Mouse (Mus musculus): ENCODE data around the gene Hsd17b13. TPM values are rescaled to one million over a fixed set of nuclear protein-coding genes. Genes with fewer than 3 reads are reported as not detected.
A peak's percentile ranks its signal among the peaks of the same experiment; 100 is the strongest.
"Not testable (repeated sequence)": the region's sequence is repeated elsewhere in the genome, so short reads cannot be mapped to it uniquely, and the experiment has no call there.

Hsd17b13 gene
- total RNA-seq, 2 experiments from 2014 or later, result not detected

DNA sequence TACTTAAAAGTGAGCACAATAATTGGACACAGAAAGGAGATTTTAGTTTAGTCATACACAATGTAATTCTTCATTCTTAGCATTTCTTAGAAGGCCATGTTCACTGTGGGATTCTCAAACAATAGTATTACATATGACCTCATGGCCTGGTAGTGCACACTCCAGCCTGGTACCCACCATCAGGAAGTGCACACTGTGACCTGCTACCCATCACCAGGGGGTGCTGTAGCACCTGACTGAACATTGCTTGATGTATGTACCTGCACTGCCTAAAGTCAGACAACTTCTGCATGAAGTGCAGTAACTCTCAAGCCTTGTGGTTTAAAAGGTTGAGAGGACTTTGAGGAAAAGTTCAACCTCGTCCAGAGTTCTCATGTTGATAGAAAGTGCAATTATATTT is 16.4 kb upstream of the Hsd17b13 start:
- ATAC-seq (replicated peaks; ENCODE audit: low FRiP score, low TSS enrichment, poor library complexity, severe bottlenecking), result peak; percentile 85

DNA sequence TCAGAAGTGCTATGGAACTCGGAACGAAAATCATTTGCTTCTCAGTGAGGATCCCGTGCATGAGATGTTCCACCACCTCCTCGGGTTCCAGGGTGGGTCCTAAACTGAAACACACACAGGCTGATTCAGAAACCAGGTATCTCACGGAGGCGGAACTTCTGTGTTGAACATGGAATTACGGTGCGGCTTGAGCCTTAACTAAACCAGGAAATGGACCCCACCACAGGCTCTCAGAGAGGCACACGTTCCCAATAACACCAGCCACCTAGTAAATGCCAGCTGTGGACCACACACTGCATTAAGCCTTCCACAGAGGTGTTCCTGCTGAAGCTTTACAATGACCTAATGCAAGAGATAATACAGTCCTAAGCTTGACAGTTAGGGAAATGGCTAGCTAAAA is 15.6 kb upstream of the Hsd17b13 start:
- ATAC-seq (replicated peaks; ENCODE audit: low FRiP score, low TSS enrichment, poor library complexity, severe bottlenecking), result no peak

DNA sequence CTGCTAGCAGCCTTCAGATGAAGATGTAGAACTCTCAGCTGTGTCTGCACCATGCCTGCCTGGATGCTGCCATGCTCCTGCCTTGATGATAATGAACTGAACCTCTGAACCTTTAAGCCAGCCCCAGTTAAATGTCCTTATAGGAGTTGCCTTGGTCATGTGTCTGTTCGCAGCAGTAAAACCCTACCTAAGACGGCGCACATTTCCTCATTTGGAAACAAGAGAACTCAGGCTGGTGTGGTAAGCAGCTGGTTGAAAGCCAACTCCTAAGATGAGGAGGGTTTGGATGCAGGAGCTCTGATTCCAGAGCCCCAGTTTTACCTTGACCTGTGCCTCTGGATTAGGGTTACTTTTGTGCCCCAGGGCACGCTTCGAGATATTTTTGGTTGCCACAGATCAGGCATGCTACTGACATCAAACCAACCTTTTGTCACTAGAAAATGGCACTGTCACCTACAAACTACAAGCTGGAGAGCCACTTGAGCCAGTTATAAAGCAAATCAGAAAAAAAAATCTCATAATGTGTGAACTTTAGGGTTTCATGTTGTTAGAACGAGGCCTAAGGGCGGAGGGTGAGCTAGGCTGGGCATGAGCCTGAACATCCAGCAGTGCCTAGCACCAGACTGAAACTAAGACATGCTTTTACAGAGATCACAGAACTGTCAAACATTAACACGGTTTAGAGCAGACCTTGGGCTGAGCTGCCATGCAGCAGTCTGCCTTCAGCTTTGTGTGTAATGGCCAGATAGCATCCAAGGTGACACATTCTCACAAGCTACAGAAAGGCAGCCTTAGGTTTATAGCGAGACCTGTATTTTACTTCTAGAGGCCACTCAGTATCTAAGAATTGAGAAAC is 3.7 kb upstream of the Hsd17b13 start:
- no peak for ATAC-seq (replicated peaks; ENCODE audit: low FRiP score, low TSS enrichment, poor library complexity, severe bottlenecking)

DNA sequence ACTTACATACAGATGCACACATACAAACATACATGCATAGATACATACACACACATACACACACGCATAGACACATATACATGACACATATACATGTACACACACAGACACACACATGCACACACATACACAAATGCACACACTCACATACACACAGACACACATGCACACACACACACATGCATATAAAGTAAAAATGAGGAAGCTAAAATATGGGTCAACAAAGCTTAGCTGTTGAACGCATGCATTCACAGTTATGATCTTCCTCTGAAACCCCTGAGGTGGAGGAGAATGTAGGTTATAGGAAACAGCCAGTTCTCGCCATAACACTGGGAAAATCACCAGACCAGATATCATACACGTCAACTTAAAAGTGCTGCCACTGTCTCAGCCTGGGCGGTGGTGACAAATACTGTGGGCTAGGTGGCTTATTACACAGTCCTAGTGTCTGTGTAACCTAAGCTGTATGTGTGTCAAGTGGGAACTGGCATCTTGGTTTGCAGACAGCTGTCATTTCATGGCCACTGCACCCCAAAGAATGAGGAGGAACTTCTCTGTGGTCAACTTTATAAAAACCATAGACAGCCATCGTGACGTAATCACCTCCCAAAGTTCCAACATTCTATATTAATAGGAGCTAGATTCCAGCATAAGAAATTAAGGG is 829 bp upstream of the Hsd17b13 start:
- ATAC-seq (replicated peaks; ENCODE audit: low FRiP score, low TSS enrichment, poor library complexity, severe bottlenecking), result no peak

DNA sequence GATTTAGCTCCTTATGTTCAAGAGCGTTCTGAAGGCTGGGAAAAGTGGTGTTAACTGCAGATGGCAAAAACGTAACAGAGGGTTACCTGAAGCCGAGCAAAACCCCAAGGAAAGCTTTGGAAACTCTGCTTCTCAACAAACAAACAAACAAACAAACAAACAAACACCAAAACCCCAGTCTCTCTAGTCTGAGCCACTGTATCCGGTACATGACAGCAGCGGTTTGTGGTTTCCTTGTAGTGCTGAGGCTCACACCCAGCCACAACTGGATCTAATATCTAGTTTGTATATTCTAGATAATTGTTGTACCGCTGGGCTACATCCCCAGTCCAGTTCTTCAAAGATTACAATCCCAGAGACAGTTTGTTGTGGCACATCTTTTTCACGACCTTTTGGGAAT is 1.5 kb downstream of the Hsd17b13 start:
- 0 out of 2 replicates have a peak, but pooled peaks have one; percentile 44 for ATAC-seq (replicated peaks; ENCODE audit: low FRiP score, low TSS enrichment, poor library complexity, severe bottlenecking)

DNA sequence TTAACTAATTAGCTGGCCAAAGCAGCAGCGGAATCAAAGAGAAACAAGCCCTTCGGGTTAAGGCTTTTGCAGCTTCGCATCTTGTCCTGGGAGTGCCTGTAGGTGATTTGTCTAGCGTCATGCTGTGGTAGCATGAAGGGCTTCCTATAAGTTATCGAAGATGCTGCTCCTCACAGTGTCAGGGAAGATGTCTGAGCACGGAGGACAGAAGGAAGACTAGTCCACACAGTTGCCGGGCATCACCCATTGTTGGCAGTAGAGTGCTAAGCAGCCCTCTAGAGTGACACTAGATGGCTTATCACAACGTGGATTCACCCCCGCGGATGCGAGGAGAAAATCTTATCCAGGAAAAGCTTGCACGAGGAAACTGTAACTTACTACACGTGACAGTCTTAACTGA is 4.4 kb downstream of the Hsd17b13 start:
- ATAC-seq (replicated peaks; ENCODE audit: low FRiP score, low TSS enrichment, poor library complexity, severe bottlenecking), result peak; percentile 44; the same call in 1 of the 2 replicates

DNA sequence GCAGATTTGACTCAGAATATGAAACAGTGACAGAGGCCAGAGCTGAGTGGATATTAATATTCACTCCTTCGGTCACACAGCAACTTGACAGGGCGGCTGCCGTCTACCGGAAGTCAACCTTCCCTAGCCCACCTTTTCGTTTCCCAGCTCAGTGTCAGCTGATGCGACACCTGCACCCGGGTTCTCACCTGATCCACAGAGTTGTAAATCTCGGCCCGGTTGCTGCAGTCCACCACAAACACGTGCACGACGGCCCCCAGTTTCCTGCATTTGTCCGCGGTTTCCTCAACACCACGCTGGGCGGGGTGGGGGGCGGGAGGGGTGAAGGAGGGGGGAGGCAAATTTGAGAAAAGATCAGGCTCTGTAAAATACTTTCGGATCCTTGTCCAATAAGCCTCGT is 4.8 kb downstream of the Hsd17b13 start:
- no peak for ATAC-seq (replicated peaks; ENCODE audit: low FRiP score, low TSS enrichment, poor library complexity, severe bottlenecking)

DNA sequence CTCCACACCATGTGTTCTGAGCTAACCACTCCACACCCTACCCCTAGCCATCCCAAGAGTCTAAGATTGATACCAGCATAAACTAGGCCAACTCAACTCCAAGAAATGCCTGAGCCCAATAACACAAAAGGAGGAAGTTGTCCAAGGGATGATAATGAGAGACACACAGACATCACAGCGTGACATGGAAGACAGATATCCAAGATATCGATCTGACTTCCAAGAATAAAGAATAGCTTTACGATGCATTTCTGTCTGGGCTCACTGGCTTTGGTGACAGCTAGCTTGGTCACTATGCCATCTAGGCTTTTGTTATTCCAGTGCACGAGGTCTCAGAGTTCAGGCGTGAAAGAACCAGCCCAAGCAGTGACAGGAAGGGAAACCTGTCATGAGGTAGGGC is 6.2 kb downstream of the Hsd17b13 start:
- no peak for ATAC-seq (replicated peaks; ENCODE audit: low FRiP score, low TSS enrichment, poor library complexity, severe bottlenecking)

DNA sequence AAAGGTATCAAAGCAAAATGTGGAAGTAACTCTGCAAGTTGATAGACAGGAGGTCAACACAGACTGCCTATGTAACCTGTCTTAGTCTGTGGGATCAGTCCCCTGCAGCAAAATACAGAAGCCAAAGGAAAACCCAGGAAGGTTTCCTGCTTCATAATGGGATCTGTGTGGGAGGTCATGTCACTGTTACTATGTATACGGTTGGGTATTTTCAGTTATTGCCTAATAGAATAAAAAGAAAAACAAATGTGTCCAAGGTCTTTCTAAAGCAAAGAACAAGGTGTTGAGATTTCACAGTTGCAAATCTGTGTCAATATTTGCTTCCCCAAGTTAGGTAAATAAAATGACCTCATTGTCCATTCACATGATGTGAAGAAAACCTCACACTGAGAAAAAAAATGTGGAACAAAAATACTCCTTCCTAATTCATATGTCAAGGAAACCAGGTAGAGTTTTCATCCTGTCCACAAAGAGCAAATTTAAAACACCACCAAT is 14.2 kb downstream of the Hsd17b13 start:
- ATAC-seq (replicated peaks; ENCODE audit: low FRiP score, low TSS enrichment, poor library complexity, severe bottlenecking), result no peak

DNA sequence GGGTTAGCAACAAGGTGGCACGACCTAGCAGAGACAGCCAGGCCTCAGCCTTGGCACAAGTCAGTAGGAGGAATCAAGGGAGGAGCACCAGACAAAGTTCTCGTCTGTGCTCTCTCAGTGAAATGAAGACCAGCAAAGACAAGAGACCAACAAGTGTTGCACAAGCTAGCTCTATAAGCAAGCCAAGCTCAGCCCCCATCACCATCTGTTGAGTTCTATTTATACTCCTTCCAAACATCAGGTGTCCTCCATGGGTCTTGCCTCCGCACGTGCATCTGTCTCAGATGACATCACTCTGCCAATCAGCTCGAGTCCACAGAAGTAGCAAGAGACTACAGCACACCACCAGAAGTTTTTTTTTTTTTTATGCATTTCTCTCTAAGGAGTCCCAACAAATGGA is 22.6 kb downstream of the Hsd17b13 start:
- ATAC-seq (replicated peaks; ENCODE audit: low FRiP score, low TSS enrichment, poor library complexity, severe bottlenecking), result no peak

DNA sequence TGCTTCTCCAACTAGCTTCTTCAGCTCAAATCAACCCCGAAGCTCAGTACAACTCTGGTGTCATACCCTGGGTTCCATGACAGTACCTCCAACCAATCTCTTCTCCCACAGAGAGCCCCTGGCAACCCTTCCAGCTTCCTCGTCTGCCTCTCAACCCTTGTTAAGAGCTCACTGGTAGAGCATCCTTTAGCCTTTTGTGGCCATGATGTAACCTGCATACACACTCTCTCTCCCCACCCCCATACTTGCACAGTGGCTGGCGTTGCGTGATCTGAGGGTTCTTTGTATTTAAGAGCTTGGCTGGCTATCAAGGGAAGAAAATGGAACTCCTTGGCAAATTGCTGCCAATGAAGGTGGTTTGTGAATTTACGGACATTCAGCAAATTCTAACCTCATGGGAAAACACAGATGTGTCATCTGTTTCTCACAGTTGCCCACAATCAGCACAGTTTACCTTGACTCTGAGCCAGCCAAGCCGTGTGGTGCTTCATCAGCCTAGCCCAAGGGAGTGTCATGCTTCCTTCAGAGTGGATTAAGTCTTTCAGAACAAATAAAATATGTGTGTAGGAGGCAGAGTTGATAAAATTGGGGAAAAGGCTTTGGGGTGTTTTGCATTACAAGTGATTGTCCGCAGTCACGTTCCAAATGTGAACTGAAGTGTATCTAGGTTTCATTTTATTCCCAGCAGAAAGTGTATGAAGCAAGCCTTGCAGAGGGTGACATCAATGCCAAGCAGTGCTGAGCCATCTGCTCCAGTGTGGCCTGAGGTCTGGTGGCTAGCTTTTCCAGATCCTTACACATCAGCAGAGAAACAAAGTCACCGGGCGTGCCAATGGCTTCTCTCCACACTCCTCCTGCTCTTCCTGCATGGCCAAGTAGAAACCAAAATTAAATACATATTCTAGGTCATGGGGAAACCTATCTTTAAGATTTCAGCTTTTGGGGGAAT is 23.8 kb downstream of the Hsd17b13 start:
- ATAC-seq (replicated peaks; ENCODE audit: low FRiP score, low TSS enrichment, poor library complexity, severe bottlenecking), result no peak

DNA sequence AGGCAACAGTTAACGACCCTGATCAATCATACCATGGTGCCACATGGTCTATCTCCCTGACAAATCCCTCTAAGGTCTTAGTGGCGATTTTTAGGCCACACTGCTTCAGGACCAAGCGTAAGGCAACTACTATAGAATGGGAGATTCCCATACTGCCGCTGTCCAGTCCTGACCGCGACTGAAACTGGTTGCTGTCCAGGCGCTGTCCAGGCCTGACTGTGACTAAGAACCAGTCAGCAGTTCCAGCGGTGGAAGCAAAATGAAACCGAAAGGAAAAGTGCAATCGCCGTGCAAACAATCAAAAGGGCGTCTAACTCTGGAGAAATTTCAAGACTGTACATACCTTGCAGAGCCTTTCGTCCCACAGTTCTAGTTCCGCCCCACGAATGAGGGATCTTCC is 27.1 kb downstream of the Hsd17b13 start:
- not testable (repeated sequence) for ATAC-seq (replicated peaks; ENCODE audit: low FRiP score, low TSS enrichment, poor library complexity, severe bottlenecking)

DNA sequence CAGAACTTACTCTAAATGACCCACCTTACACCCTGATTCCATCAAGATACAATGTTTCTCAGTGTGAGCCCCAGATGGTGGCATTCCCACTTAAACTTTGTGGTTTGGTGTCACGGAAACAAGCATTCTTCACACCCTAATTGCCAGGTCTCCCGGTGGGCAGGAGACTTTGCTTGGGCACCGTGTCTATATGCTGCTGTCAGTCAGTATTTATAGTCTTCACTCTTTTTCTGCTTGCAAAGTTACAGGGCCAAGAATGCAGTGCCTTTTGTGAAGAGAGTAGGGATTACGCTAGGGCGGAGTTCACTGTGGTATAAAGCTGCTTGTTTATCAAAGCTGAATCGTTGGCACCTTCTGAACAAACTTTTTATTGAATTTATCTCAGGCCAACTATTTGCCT is 34.0 kb downstream of the Hsd17b13 start:
- ATAC-seq (replicated peaks; ENCODE audit: low FRiP score, low TSS enrichment, poor library complexity, severe bottlenecking), result no peak

DNA sequence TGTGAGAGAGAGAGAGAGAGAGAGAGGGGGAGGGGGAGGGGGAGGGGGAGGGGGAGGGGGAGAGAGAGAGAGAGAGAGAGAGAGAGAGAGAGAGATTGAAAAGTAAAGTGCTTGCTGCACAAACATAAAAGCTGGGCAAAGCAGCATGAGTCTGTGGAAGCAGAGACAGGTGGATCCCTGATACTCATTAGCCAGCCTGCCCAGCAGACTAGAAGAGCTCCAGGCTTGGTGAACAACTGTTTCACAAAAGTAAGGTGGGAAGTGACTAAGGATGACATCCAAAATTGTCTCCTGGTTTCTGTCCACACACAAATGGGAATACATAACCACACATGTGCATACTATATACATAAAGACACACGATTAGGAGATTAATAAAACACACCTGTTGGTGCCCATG is 37.4 kb downstream of the Hsd17b13 start:
- ATAC-seq (replicated peaks; ENCODE audit: low FRiP score, low TSS enrichment, poor library complexity, severe bottlenecking), result no peak

DNA sequence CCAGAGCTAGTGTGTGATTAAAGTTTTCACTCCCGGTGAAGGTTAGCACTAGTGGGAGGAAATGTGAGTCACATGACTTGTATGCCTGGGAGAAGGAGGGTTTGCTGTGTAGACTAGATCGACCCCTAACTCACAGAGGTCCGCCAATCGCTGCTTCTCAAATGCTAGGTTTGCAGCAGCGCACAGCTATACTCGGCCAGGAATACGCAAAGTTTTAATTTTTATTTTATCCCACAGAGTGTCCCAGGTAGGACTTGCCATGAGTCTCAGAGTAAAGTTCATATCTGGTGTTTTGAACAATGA is 37.9 kb downstream of the Hsd17b13 start:
- no peak for ATAC-seq (replicated peaks; ENCODE audit: low FRiP score, low TSS enrichment, poor library complexity, severe bottlenecking)

DNA sequence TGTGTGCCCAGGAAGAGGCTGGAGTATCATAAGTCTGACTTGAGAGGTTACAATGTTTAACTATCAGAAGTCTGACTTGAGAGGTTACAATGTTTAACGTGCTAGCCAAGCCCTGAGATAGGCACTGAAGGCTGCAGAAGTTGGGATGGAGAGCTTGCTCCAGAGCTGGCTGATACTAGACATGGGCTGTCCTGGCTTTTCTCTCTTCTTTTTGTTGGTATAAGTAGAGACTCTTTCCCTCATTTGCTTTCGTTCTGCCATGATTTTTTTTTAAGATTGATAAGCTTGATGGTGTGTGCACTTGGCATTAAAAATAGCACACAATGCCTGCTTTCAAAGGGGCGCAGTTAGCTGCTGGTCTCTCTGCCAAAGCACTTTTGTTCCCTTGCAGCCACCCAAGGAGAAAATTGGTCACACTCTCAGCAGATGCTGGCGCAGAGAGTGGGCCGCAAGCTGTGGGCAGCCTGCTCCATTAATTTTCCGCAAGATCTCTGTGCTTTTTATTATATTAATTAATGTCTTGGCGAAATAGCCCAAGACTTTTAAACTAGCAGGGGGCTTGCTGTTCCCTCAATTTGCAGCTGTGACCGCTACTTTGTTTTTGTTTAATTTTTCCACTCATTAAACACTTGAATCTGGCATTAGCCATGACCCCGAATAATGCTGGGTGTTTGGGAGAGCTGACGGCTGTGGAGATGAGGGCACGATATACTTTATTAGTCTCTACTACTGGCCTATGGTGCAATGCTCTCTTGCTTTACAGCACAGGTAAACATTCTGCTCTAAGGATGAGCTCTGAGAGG is 38.5 kb downstream of the Hsd17b13 start:
- no peak for ATAC-seq (replicated peaks; ENCODE audit: low FRiP score, low TSS enrichment, poor library complexity, severe bottlenecking)

DNA sequence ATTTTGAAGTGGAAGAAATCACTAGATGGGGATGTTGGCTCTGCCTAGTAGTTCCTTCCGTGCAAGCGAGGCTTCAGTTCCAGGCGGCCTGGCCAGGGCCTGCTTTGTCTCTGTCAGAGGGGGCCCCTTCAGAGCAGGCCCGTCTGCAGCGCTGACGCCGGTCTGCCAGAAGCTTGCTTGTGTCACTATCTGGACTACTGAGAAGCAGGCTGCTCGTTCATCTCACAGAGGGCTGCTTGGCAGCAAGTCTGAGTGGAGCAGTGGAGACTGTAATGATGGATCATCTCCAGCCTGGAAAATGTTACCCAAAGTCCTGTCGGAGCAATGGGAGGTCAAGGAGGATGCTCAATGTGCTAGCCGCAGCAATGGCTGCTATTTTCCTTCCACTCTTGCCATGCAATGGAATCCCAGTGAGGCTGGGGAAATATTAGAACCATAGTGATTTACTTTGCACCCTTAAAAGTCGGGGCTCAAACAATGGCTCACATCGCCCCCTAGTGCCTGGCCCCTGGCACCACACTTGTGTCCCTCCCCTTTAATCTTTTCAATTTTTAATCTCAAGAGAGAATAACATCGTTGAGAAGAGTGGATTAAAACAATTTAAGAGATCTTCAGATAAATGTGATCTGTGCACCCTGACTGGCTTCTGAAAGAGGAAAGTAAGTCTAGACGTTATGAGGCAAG is 40.2 kb downstream of the Hsd17b13 start:
- peak; percentile 83 for ATAC-seq (replicated peaks; ENCODE audit: low FRiP score, low TSS enrichment, poor library complexity, severe bottlenecking)

DNA sequence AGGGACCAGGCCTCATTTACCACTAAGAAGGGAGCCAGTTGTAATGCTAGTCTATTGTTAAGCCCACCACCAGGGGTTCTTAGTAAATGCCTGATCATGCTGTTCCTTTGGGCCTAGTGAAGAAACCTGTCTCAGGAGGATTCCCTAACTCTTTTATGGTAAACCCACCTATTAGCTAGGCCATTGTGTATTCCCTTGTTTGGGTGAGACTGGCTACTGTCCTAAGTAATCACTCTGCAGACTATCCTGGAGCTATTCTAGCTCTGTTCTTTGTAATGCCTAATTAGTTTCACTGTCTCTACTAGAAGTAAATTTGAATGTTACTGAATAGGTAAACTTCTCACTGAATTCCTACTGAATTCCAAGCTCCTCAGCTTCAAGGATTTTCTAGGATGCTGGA is 45.3 kb downstream of the Hsd17b13 start:
- ATAC-seq (replicated peaks; ENCODE audit: low FRiP score, low TSS enrichment, poor library complexity, severe bottlenecking), result not testable (repeated sequence)

DNA sequence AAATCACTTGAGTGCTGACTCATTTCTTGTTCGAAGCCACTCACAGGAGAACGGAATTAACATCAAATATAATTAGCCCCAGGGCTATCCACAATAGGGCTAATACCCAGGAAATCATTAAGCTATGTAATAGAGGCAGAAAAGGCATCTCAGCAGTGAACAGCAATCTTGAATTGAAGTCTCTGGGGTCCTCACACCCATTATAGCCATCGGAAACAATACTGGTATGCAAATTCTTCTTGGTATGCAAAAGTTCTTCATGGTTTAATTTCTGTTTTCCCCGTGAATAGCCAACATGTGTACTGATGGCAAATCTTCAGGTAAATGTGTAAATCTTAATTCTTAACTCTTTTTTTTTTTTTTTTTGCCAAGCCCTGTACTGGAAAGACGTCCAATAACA is 46.7 kb downstream of the Hsd17b13 start:
- ATAC-seq (replicated peaks; ENCODE audit: low FRiP score, low TSS enrichment, poor library complexity, severe bottlenecking), result no peak
